Comparison of ENCODE assay signal across 11 mouse cellular contexts in genomic region chr4:128179581-128179980, GRCm38 (mm10).
DNase-seq lines count a peak whose midpoint lies in the region; ATAC-seq and TF ChIP-seq lines count a peak whose summit lies in the region.
"Had no signal": no experiment of that assay in that cellular context is flagged by ENCODE, and none has a peak within 500 bp of the region (broad histone marks: within the 10 kb centered on the region; RNA-seq: fewer than 3 reads in every experiment).

No protein-coding gene starts in this region.

- H3K27ac ChIP-seq in cerebellum, adult 2 months (ENCODE audit: insufficient read depth, low read length) = no peak overlapping the region
- peak overlapping the region; percentile 20; the same call in 1 of the 2 replicates for H3K27ac ChIP-seq in hindbrain, postnatal 0 days
- no peak overlapping the region for H3K27ac ChIP-seq in hindbrain, embryonic 10.5 days
- H3K27ac ChIP-seq in neural tube, embryonic 13.5 days (replicated peaks) = peak overlapping the region; percentile 33; the same call in 1 of the 2 replicates
- H3K27ac ChIP-seq in midbrain, postnatal 0 days (ENCODE audit: low read depth, low read length) = no peak overlapping the region
- H3K27ac ChIP-seq: liver, embryonic 13.5 days had no signal

- peak in 1 of 2 experiments; percentile 21 for DNase-seq in cerebellum, adult 2 months
- no peak for DNase-seq in cerebellum, adult 8-10 months
- DNase-seq in hindbrain, postnatal 0 days (ENCODE audit: low spot score) = no peak
- no peak for DNase-seq in hindbrain, embryonic 10.5 days (ENCODE audit: low spot score)
- no peak for DNase-seq in neural tube, embryonic 10.5 days (ENCODE audit: extremely low spot score, low spot score)
- DNase-seq in midbrain, postnatal 0 days (ENCODE audit: low spot score) = no peak
- DNase-seq in kidney, adult 11 months = no peak
- DNase-seq: embryo, embryonic 11 days; liver, embryonic 13.5 days; thymus, postnatal 4 days had no signal

- H3K9ac ChIP-seq in hindbrain, postnatal 0 days (replicated peaks; ENCODE audit: low read length) = no peak overlapping the region
- no peak overlapping the region for H3K9ac ChIP-seq in neural tube, embryonic 13.5 days
- no peak overlapping the region for H3K9ac ChIP-seq in midbrain, postnatal 0 days (replicated peaks; ENCODE audit: low read length, poor library complexity, severe bottlenecking)
- H3K9ac ChIP-seq: liver, embryonic 13.5 days had no signal

- no peaks in the 10 kb centered on the region for H3K9me3 ChIP-seq in hindbrain, postnatal 0 days (ENCODE audit: low read length)
- no peaks in the 10 kb centered on the region for H3K9me3 ChIP-seq in hindbrain, embryonic 10.5 days
- H3K9me3 ChIP-seq in neural tube, embryonic 13.5 days = no peaks in the 10 kb centered on the region
- H3K9me3 ChIP-seq in midbrain, postnatal 0 days (ENCODE audit: low read length) = no peaks in the 10 kb centered on the region

- no peak for TF ChIP-seq POLR2A in cerebellum, adult 2 months (IDR thresholded peaks at IDR 0.05; ENCODE audit: borderline replicate concordance, insufficient read depth, low read length)

- TF ChIP-seq CTCF in cerebellum, adult 2 months (IDR thresholded peaks at IDR 0.05; ENCODE audit: borderline replicate concordance, insufficient read depth, low read depth, low read length) = peak; percentile 48; the same call in 1 of the 2 replicates
- TF ChIP-seq CTCF in hindbrain, postnatal 0 days (IDR thresholded peaks at IDR 0.05; ENCODE audit: low read depth) = peak; percentile 37
- peak; percentile 51 for TF ChIP-seq CTCF in midbrain, postnatal 0 days (IDR thresholded peaks at IDR 0.05)

- 94% methylated on average over 2 of the region's 2 CpGs for WGBS in cerebellum, adult 2 months
- WGBS in hindbrain, postnatal 0 days = 70% methylated on average over 2 of the region's 2 CpGs
- WGBS in hindbrain, embryonic 10.5 days = 86% methylated on average over 2 of the region's 2 CpGs
- WGBS in neural tube, embryonic 13.5 days = 83% methylated on average over 2 of the region's 2 CpGs
- 90% methylated on average over 2 of the region's 2 CpGs for WGBS in midbrain, postnatal 0 days

- peaks cover 10% of the 10 kb centered on the region; the same call in 1 of the 2 replicates for H3K4me1 ChIP-seq in cerebellum, adult 2 months (ENCODE audit: control insufficient read depth, insufficient read depth, low read length)
- peaks cover 21% of the 10 kb centered on the region; the same call in 1 of the 2 replicates for H3K4me1 ChIP-seq in hindbrain, postnatal 0 days (ENCODE audit: insufficient read depth, low read length)
- peaks cover 58% of the 10 kb centered on the region for H3K4me1 ChIP-seq in hindbrain, embryonic 10.5 days (replicated peaks)
- H3K4me1 ChIP-seq in neural tube, embryonic 13.5 days (replicated peaks) = peaks cover 50% of the 10 kb centered on the region
- peaks cover 22% of the 10 kb centered on the region for H3K4me1 ChIP-seq in midbrain, postnatal 0 days (ENCODE audit: insufficient read depth, low read length)
- H3K4me1 ChIP-seq: liver, embryonic 13.5 days had no signal

- H3K36me3 ChIP-seq in hindbrain, postnatal 0 days (ENCODE audit: insufficient read depth, low read length) = no peaks in the 10 kb centered on the region
- no peaks in the 10 kb centered on the region for H3K36me3 ChIP-seq in hindbrain, embryonic 10.5 days
- H3K36me3 ChIP-seq in neural tube, embryonic 13.5 days = no peaks in the 10 kb centered on the region
- no peaks in the 10 kb centered on the region for H3K36me3 ChIP-seq in midbrain, postnatal 0 days (ENCODE audit: insufficient read depth, low read length)
- H3K36me3 ChIP-seq: liver, embryonic 13.5 days had no signal

- H3K4me2 ChIP-seq in hindbrain, postnatal 0 days (ENCODE audit: low read depth, low read length) = no peak overlapping the region
- H3K4me2 ChIP-seq in neural tube, embryonic 13.5 days = no peak overlapping the region
- H3K4me2 ChIP-seq in midbrain, postnatal 0 days (ENCODE audit: low read depth, low read length, poor library complexity, severe bottlenecking) = no peak overlapping the region
- H3K4me2 ChIP-seq: liver, embryonic 13.5 days had no signal

- no peaks in the 10 kb centered on the region for H3K27me3 ChIP-seq in cerebellum, adult 2 months (ENCODE audit: control insufficient read depth, insufficient read depth, low read length)
- H3K27me3 ChIP-seq in hindbrain, postnatal 0 days (ENCODE audit: insufficient read depth, low read length) = no peaks in the 10 kb centered on the region
- H3K27me3 ChIP-seq in hindbrain, embryonic 10.5 days (ENCODE audit: insufficient read depth, poor library complexity, severe bottlenecking) = no peaks in the 10 kb centered on the region
- no peaks in the 10 kb centered on the region for H3K27me3 ChIP-seq in neural tube, embryonic 13.5 days
- no peaks in the 10 kb centered on the region for H3K27me3 ChIP-seq in midbrain, postnatal 0 days (ENCODE audit: insufficient read depth, low read length)
- H3K27me3 ChIP-seq: liver, embryonic 13.5 days had no signal

- ATAC-seq in hindbrain, postnatal 0 days = no peak
- ATAC-seq in neural tube, embryonic 13.5 days (ENCODE audit: low read depth) = no peak
- no peak for ATAC-seq in midbrain, postnatal 0 days (ENCODE audit: low FRiP score)

- H3K4me3 ChIP-seq in cerebellum, adult 2 months (replicated peaks; ENCODE audit: insufficient read depth, low read depth, low read length) = no peak overlapping the region
- no peak overlapping the region for H3K4me3 ChIP-seq in hindbrain, postnatal 0 days (ENCODE audit: low read length)
- no peak overlapping the region for H3K4me3 ChIP-seq in hindbrain, embryonic 10.5 days
- no peak overlapping the region for H3K4me3 ChIP-seq in neural tube, embryonic 13.5 days
- no peak overlapping the region for H3K4me3 ChIP-seq in midbrain, postnatal 0 days (ENCODE audit: low read depth, low read length)
- H3K4me3 ChIP-seq: liver, embryonic 13.5 days had no signal

Comparison
In these comparisons a context has a peak if more than half of its experiments do, and no peak if none do; other contexts are left out.
1. H3K27ac ChIP-seq: peak in hindbrain, postnatal 0 days (single experiment) and neural tube, embryonic 13.5 days (single experiment); none in cerebellum, adult 2 months (single experiment), hindbrain, embryonic 10.5 days (single experiment) and midbrain, postnatal 0 days (single experiment).
2. Peak in every context shown above with its lines, with median percentiles within 50 percentile points of each other: CTCF ChIP-seq.